Mouse (Mus musculus) hindbrain, embryonic 13.5 days (tissue): Measurements from ENCODE around the gene Lrmda. TPM values are rescaled to one million over a fixed set of nuclear protein-coding genes. Genes with fewer than 3 reads are reported as not detected.

ENCODE experiments used
- ATAC-seq: fragments of 200-750 bp; cut with Nextera tagmentation; 2 replicates; pipeline ENCODE4 v1.8.0; 2017; ENCODE audit warnings: moderate TSS enrichment; ENCODE audit not compliant: low FRiP score
- H3K27ac ChIP-seq: fragments of 300-500 bp; sonication (generic); 2 replicates; pipeline ENCODE4 v1.5.1; 2015; ENCODE audit warnings: inconsistent platforms, mild to moderate bottlenecking, moderate library complexity
- H3K27me3 ChIP-seq: fragments of 300-500 bp; sonication (generic); 2 replicates; pipeline ENCODE4 v1.6.1; 2015; ENCODE audit warnings: mild to moderate bottlenecking, inconsistent platforms
- H3K36me3 ChIP-seq: fragments of 300-500 bp; sonication (generic); 2 replicates; pipeline ENCODE4 v1.6.1; 2015; ENCODE audit warnings: mild to moderate bottlenecking, inconsistent platforms
- H3K4me1 ChIP-seq: fragments of 300-500 bp; sonication (generic); replicated peaks from 2 replicates; pipeline ENCODE4 v1.6.1; 2015; ENCODE audit warnings: inconsistent platforms
- H3K4me2 ChIP-seq: fragments of 300-500 bp; sonication (generic); 2 replicates; pipeline ENCODE4 v1.6.1; 2015; ENCODE audit warnings: inconsistent platforms, mild to moderate bottlenecking, moderate library complexity
- H3K4me3 ChIP-seq: fragments of 300-500 bp; sonication (generic); 2 replicates; pipeline ENCODE4 v1.5.1; 2015; ENCODE audit warnings: mild to moderate bottlenecking, inconsistent platforms
- H3K9ac ChIP-seq: fragments of 300-500 bp; sonication (generic); 2 replicates; pipeline ENCODE4 v1.6.1; 2015; ENCODE audit warnings: mild to moderate bottlenecking, inconsistent platforms
- H3K9me3 ChIP-seq: fragments of 300-500 bp; sonication (generic); 2 replicates; pipeline ENCODE4 v1.6.1; 2016; ENCODE audit warnings: inconsistent platforms
- WGBS: fragments of 180-500 bp; shearing (Covaris S2); methylation state at CpG from one replicate; pipeline ENCODE4 v1.1.7; 2015; 5-methylcytosine and 5-hydroxymethylcytosine counted together
- polyA plus RNA-seq: library from polyadenylated mRNA; unstranded; fragments of >200 nt; fragmentation: Nextera tagmentation; extraction: Ambion mirVana; gene quantifications from 2 replicates; pipeline ENCODE4 v1.2.1, GENCODE M21; 2015

Lrmda gene
- polyA plus RNA-seq, 1 experiment from 2014 or later = 0.16 TPM

DNA sequence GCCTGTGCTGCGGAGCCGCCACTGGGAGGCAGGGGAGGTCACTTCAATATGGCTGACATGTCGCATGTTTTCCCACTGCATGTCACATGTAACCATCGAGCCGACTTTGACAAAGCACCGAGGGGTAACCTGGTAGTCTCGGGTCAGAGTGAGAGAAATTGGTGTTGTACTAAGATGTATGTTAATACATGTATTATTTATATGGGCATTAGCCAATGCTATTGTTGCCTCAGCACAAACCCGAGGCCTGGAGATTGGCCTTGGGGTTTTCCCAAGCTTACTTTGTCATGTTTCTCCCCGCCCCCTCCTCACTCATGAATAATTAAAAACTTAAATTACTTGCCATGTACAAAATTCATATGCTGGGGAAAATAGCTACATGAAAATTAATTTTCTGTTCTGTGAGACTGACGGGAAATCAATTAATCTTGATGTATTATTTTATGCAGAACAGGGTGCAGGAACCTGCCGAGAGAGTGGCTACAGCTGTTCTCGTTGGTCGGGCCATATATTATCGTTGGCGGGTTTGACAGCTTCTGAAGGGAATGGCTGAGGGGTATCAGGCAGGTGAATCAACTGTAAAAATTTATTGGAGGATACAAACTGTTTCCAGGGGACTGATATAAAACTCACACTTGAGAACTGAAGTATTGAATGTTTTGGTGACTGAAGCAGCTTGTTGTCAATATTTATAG is 265.5 kb downstream of the Lrmda start:
- H3K4me3 ChIP-seq = no peak overlapping the region
- 0 out of 2 replicates have a peak, but pooled peaks cover 3% of the 10 kb centered on the region for H3K27me3 ChIP-seq
- no peak overlapping the region for H3K9ac ChIP-seq
- H3K36me3 ChIP-seq = no peaks in the 10 kb centered on the region
- peaks cover 30% of the 10 kb centered on the region for H3K4me1 ChIP-seq
- H3K4me2 ChIP-seq = no peak overlapping the region
- H3K27ac ChIP-seq = peak overlapping the region; percentile 55; the same call in 1 of the 2 replicates
- 0 out of 2 replicates have a peak, but pooled peaks have one; percentile 49 for ATAC-seq
- H3K9me3 ChIP-seq = no peaks in the 10 kb centered on the region
- WGBS = 49% methylated on average over 15 of the region's 15 CpGs

DNA sequence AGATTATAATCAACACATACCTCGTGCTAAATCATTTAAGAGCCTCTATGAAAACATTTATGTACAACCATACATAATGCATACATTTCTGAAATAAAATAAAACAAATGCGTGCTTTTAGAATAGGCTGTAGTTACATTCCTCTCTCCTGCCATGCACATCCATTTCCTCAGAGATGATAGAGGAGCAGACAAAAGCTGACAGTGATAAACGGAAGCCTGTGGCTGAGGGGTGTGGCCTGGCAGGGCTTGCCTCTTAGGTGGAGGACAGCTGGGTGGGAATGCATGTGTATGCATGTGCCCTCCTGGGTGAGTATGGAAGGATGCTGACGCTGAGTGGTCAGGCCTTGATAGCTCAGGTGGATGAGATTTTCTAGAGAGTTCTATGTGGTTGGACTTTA is 266.3 kb downstream of the Lrmda start:
- no peak for ATAC-seq
- H3K36me3 ChIP-seq = no peaks in the 10 kb centered on the region
- 57% methylated on average over 4 of the region's 4 CpGs for WGBS

DNA sequence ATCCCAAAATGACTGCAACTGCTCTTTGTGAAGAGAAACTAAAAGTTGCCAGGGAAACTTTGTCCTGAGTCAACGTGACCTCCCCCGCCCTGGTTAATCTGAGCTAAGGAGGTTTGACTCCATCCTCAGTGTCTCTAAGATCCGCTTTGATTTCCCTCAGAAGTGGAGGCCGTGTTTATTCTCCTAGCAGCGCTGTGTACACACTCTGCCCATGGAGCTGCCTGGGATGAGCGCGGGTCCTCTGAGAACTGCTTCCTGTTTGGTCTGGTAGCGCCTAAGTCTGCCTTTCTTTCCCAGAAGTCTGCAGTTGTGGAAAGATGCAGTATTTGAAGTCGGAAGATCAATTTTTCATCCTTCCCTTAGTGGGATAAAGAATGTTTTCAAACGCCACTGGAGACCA is 268.7 kb downstream of the Lrmda start:
- 0 out of 2 replicates have a peak, but pooled peaks cover 2% of the 10 kb centered on the region for H3K27me3 ChIP-seq
- H3K9me3 ChIP-seq = no peaks in the 10 kb centered on the region
- H3K36me3 ChIP-seq = no peaks in the 10 kb centered on the region
- 59% methylated on average over 10 of the region's 10 CpGs for WGBS
- ATAC-seq = no peak
- no peak overlapping the region for H3K27ac ChIP-seq
- peaks cover 19% of the 10 kb centered on the region for H3K4me1 ChIP-seq
- no peak overlapping the region for H3K4me3 ChIP-seq
- no peak overlapping the region for H3K9ac ChIP-seq
- no peak overlapping the region for H3K4me2 ChIP-seq

More for the DNA sequence above, 266.3 kb downstream of the Lrmda start:
- no peaks in the 10 kb centered on the region for H3K9me3 ChIP-seq
- H3K4me2 ChIP-seq = no peak overlapping the region
- H3K9ac ChIP-seq = no peak overlapping the region
- H3K4me1 ChIP-seq = peaks cover 30% of the 10 kb centered on the region
- H3K27me3 ChIP-seq = 0 out of 2 replicates have a peak, but pooled peaks cover 2% of the 10 kb centered on the region
- H3K4me3 ChIP-seq = no peak overlapping the region
- H3K27ac ChIP-seq = no peak overlapping the region

DNA sequence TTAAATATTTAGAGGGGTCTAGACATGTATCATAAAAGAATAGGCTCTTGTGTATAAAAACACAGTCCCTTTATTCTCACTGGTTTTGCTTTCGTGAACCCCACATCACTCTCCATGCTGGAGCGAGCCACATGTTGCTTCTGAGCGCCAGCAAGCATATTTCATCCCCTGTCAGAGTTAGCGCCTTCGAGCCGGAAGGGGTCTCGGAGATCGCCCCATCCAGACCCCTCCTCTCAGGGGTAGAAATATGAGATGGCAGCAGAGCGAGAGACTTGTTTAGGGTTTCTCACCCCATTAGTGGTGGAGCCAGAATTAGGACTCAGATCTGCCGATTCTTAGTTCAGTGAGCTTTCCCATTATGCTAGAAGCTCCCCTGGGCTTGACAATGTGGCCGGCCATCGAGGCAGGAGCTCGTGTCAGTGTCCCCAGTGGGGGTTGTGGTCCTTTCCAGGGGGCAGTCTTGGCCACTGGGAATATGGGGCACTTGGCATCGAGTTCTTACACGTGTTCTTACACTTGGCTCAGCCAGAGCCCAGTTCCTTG is 269.9 kb downstream of the Lrmda start:
- no peaks in the 10 kb centered on the region for H3K36me3 ChIP-seq
- ATAC-seq = no peak
- H3K4me1 ChIP-seq = peaks cover 10% of the 10 kb centered on the region
- 71% methylated on average over 15 of the region's 15 CpGs for WGBS
- H3K9ac ChIP-seq = no peak overlapping the region
- H3K27me3 ChIP-seq = 0 out of 2 replicates have a peak, but pooled peaks cover 2% of the 10 kb centered on the region
- H3K9me3 ChIP-seq = no peaks in the 10 kb centered on the region
- no peak overlapping the region for H3K4me2 ChIP-seq
- H3K4me3 ChIP-seq = no peak overlapping the region
- H3K27ac ChIP-seq = no peak overlapping the region

DNA sequence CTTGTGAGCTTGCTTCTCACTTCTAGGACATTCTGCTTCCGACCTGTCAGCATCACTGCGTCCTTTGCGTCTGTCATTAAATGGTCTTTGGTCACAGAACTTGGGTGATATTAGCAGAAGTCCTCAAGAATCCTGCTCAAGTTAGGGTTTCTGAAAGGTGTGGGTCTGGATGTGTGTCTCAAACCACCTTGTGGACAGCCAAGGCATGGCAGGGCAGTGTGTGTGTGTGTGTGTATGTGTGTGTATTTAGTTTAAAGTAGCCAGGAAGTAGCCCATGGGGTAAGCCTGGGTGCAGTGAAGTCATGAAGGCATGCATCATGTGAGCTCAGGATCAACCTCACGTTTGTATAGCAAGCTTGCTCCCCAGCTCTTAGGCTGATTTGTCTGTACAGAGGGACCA is 274.9 kb downstream of the Lrmda start:
- Histone ChIP-seq H3K27ac (no peak overlapping the region), H3K9me3 (no peaks in the 10 kb centered on the region), H3K9ac (no peak overlapping the region), H3K4me3 (no peak overlapping the region), H3K36me3 (no peaks in the 10 kb centered on the region), H3K4me1 (peaks cover 14% of the 10 kb centered on the region), H3K4me2 (no peak overlapping the region), H3K27me3 (no peaks in the 10 kb centered on the region)
- no peak for ATAC-seq
- 93% methylated on average over 4 of the region's 4 CpGs for WGBS

DNA sequence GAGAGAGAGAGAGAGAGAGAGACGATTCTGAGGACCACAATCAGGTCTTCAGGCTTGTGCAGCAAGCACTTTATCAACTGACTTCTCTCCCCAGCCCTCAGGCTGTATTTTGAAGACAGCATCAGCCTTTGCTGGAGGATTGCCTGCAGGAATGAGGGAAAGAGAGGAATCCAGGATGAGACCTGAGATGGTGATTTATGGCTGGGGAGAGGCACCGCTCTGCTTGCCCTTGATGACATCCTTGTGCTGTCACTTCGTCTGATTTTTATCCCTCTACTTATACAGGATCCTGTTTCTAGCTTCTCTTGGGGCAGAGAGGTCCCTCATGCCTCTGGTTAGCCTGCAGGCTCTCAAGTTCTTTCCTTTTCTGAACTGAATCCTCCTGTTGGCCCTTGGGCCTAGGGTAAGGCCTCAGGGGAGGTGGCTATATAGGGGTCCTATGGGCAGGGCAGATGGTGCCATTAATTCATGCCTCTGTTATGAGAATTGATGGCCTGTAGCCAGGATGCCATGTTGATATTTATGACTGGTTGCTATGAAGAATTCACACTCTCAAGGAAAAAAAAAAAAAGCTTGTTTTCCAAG is 277.2 kb downstream of the Lrmda start:
- 69% methylated on average over 3 of the region's 3 CpGs for WGBS
- H3K4me2 ChIP-seq = no peak overlapping the region

DNA sequence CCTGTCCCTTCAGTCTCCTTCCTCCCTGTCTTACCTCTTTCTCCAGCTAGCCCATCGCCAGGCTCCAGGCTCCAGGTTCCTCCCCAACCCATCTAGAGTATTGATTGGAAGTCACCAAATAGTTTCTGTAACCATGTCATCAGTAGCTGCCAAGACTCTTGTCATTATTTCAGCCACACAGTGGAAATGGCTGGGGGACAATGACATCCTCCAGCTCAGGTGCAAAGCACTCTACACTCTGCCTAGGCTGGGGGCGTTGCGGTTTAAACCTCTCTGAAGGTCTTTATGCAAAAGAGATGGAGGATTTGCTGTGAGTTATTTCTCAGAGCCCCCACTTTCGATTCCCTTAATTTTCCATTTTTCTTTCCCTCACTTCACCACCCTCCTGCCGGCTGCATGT is 287.2 kb downstream of the Lrmda start:
- WGBS = 66% methylated on average over 5 of the region's 5 CpGs
- Histone ChIP-seq H3K9me3 (no peaks in the 10 kb centered on the region), H3K36me3 (no peaks in the 10 kb centered on the region), H3K4me1 (peaks cover 22% of the 10 kb centered on the region), H3K4me3 (no peak overlapping the region), H3K9ac (no peak overlapping the region), H3K4me2 (no peak overlapping the region), H3K27me3 (no peaks in the 10 kb centered on the region), H3K27ac (peak overlapping the region; percentile 10)
- no peak for ATAC-seq

More for the DNA sequence above, 277.2 kb downstream of the Lrmda start:
- Histone ChIP-seq H3K36me3 (no peaks in the 10 kb centered on the region), H3K9me3 (no peaks in the 10 kb centered on the region), H3K9ac (no peak overlapping the region; the same call in 1 of the 2 replicates), H3K27ac (no peak overlapping the region), H3K4me3 (no peak overlapping the region), H3K27me3 (no peaks in the 10 kb centered on the region), H3K4me1 (peaks cover 14% of the 10 kb centered on the region)
- no peak for ATAC-seq

DNA sequence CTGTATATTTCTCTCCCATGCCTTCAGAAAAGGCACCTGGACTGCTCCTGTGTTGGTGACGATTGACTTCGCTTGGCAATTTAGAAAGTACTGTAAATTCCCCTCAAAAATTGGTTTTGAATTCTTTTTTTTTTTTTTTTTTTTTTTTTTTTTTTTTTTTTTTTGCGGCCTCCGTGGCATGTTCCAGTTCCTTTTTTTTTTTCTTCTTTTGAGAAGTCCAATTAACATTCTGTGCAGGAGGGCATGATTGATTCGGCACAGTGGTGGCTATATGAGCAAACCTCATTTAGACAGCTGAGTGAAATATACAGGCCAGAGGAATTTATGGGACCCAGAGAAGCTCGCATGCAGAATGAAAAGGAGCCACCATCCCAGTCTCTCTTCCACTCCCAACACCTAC is 288.5 kb downstream of the Lrmda start:
- H3K4me3 ChIP-seq = no peak overlapping the region
- H3K27me3 ChIP-seq = no peaks in the 10 kb centered on the region
- H3K4me1 ChIP-seq = peaks cover 22% of the 10 kb centered on the region
- H3K27ac ChIP-seq = no peak overlapping the region
- H3K36me3 ChIP-seq = no peaks in the 10 kb centered on the region
- no peaks in the 10 kb centered on the region for H3K9me3 ChIP-seq
- WGBS = 41% methylated on average over 6 of the region's 6 CpGs
- ATAC-seq = no peak
- H3K4me2 ChIP-seq = no peak overlapping the region
- no peak overlapping the region for H3K9ac ChIP-seq

DNA sequence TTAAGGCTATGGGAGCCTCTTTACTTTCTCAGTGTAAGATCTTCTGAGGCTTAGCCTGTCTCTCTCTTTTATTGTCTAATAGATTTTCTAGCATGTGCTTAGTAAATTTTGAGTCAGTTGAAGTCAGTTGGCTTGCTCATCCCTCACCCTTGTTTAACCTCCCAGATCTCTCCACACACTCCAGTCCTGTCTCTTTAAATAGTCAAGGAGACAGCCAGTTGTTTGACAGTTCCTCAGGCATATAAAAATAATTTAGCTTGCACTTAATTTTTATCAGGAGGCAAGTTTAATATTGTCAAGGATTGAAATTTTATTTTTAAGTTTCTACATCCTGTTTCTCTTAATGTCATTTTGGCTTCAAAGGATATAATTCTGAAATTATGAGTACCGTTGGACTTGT is 303.5 kb downstream of the Lrmda start:
- ATAC-seq = no peak
- Histone ChIP-seq H3K9ac (no peak overlapping the region), H3K4me3 (no peak overlapping the region), H3K36me3 (no peaks in the 10 kb centered on the region), H3K9me3 (no peaks in the 10 kb centered on the region), H3K4me2 (no peak overlapping the region), H3K27me3 (no peaks in the 10 kb centered on the region), H3K27ac (no peak overlapping the region), H3K4me1 (no peaks in the 10 kb centered on the region)
- 96% methylated on average over 1 of the region's 1 CpGs for WGBS

DNA sequence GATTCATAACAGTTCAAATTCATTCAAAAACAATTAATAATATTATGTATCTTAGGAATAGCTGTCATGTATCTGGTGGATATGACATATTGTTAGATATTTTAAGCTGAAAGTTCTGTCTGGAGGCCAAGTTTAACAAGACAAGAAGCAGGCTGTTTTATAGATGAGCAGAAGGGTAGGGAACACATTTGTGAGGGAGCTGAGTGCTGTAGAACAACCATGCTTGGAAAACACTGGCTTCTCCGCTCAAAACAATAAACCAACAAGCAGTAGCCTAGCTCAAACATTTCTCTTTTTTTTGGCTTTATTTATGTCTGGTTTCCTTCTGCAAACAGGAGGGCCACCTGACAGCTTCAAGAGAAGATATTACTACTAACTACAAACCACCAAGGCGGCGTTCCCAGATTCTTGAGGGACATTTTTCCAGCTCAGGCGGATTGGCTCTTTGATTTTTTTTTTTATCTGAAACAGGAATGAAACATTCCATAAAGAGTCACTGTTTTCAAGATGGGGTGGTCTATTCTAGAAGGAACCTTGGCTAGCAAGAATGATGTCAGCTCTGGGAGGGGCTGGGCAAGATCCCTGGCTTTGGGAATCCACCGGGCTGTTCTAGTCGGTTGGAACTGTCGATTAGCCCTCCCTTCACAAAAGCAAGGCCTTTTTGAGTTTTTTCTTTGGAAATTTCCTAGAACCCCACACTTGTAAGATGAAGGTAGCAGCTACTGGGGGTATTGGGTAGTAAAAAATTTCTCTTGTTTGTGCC is 304.2 kb downstream of the Lrmda start:
- Histone ChIP-seq H3K27ac (no peak overlapping the region), H3K9ac (no peak overlapping the region), H3K27me3 (no peaks in the 10 kb centered on the region), H3K36me3 (no peaks in the 10 kb centered on the region), H3K4me2 (no peak overlapping the region), H3K9me3 (no peaks in the 10 kb centered on the region), H3K4me3 (no peak overlapping the region), H3K4me1 (no peaks in the 10 kb centered on the region)
- no peak for ATAC-seq
- WGBS = 87% methylated on average over 7 of the region's 7 CpGs

DNA sequence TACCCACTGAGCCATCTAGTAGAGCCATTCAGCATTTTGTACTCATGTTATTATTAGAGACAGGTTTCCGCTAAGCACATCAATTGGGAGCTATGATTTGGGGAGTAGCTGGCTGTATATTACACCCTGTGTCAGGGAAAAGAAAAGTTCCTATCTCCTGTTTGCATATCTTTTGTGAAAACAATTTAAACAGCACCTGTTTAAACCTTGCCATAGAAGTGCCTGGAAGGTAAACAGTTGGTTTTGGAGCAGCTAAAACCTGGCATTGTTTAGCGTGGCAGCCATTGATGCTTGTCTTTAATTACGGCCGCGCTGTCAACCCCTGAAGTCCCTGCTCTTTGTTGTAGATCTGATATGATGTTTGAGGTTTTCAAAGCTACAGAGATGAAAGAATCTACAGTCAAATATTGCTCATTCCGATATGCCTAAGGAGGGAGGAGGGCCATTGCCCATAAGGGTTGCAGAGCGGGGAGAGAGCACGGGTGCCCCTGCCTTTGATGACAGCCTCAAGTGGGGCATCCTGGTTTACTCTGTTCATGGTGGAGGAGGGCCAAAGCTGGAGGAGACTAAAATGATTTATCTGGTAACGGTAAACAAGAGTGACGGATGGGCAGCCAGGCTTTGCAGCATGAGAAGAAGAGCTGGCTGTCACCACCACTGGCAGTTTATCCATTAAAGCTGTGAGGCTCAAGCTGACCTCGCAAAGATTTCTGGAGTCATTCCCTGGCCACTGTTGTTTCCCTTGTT is 306.9 kb downstream of the Lrmda start:
- no peak overlapping the region for H3K27ac ChIP-seq
- no peaks in the 10 kb centered on the region for H3K4me1 ChIP-seq
- H3K36me3 ChIP-seq = no peaks in the 10 kb centered on the region
- H3K9ac ChIP-seq = no peak overlapping the region
- no peak overlapping the region for H3K4me2 ChIP-seq
- H3K27me3 ChIP-seq = no peaks in the 10 kb centered on the region
- no peaks in the 10 kb centered on the region for H3K9me3 ChIP-seq
- 82% methylated on average over 11 of the region's 11 CpGs for WGBS
- no peak for ATAC-seq
- no peak overlapping the region for H3K4me3 ChIP-seq

DNA sequence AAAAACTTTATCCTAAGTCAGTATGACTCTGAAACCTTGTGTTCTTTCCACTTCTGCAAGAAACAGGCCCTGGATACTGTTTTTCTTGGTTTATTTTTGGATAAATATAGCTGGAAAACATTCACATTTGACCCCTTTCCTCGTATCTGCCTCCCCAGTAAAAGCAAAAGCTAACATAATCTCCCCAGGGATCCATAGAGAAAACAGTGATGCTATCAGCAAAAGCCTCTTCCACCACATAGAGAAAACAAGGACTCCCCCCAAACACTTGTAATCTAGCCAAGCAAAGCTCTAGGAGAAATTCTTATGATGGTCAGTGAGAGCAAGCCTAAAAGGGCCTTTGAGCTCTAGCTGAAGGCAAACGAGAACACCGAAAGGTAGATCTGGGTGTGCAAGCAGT is 309.7 kb downstream of the Lrmda start:
- WGBS = 84% methylated on average over 3 of the region's 3 CpGs
- H3K9me3 ChIP-seq = no peaks in the 10 kb centered on the region
- H3K27me3 ChIP-seq = no peaks in the 10 kb centered on the region
- no peak overlapping the region for H3K9ac ChIP-seq
- no peaks in the 10 kb centered on the region; the same call in 1 of the 2 replicates for H3K4me1 ChIP-seq
- no peak for ATAC-seq
- H3K27ac ChIP-seq = no peak overlapping the region
- H3K36me3 ChIP-seq = no peaks in the 10 kb centered on the region
- H3K4me2 ChIP-seq = no peak overlapping the region
- no peak overlapping the region for H3K4me3 ChIP-seq
